Mouse (Mus musculus) bone marrow macrophage, adult 2 months (primary cell): ENCODE measurements around the gene Cdcp2.

Source experiments
- CTCF ChIP-seq: IDR thresholded peaks from 2 replicates; pipeline ENCODE4 v1.5.1; 2012; ENCODE audit warnings: low read depth, mild to moderate bottlenecking, low read length, moderate library complexity
- POLR2A ChIP-seq: IDR thresholded peaks from 2 replicates; pipeline ENCODE4 v1.6.1; 2012; ENCODE audit warnings: mild to moderate bottlenecking, low read depth, low read length, borderline replicate concordance

GRCm38 (mm10) chr4:107063214-107063613 lies 33.5 kb upstream of the Cdcp2 start:
- TF ChIP-seq CTCF (no peak), POLR2A (no peak)
